Mouse (Mus musculus): ENCODE measurements around the gene Olfr1154.

Olfr1154 gene

GRCm38 (mm10) chr2:87905066-87905465, at the start of gene Olfr1154:
Gene Olfr1154, minus strand, starts transcription at chr2:87905166.
- DNase-seq (ENCODE audit: low spot score): no peak

- no peak for DNase-seq (ENCODE audit: low spot score)
Observed at GRCm38 (mm10) chr2:87953000-87953399, 48.0 kb upstream of the Olfr1154 start, which contains the start of gene Olfr1156. Gene Olfr1156, minus strand, starts transcription at chr2:87953100.

- DNase-seq (ENCODE audit: low spot score): no peak
Observed at GRCm38 (mm10) chr2:87945037-87945436, 40.1 kb upstream of the Olfr1154 start, which contains the start of gene Olfr1155. Gene Olfr1155, minus strand, starts transcription at chr2:87945137.

GRCm38 (mm10) chr2:87894662-87895061, 10.3 kb downstream of the Olfr1154 start, which contains the start of gene Olfr1153:
Gene Olfr1153, plus strand, starts transcription at chr2:87894962.
- DNase-seq (ENCODE audit: low spot score): no peak

- DNase-seq (ENCODE audit: low spot score): no peak
Observed at GRCm38 (mm10) chr2:87866192-87866591, 38.8 kb downstream of the Olfr1154 start, which contains the start of gene Olfr1152. Gene Olfr1152, plus strand, starts transcription at chr2:87866492.

GRCm38 (mm10) chr2:87855562-87855961, 49.4 kb downstream of the Olfr1154 start, which contains the start of gene Olfr1151:
Gene Olfr1151, plus strand, starts transcription at chr2:87855862.
- DNase-seq (ENCODE audit: low spot score): no peak

All from ovary, adult 18-20 months (tissue).